In genomic region chr12:78225707-78226518, GRCm38 (mm10) we compare ENCODE assay signal across 8 mouse cellular contexts. TPM values are rescaled to one million over a fixed set of nuclear protein-coding genes. Genes with fewer than 3 reads are reported as not detected.
DNase-seq lines count a peak whose midpoint lies in the region; ATAC-seq and TF ChIP-seq lines count a peak whose summit lies in the region.

TSS of gene Gphn (plus strand) at chr12:78226379.

- under 1% methylated on average over 70 of the region's 70 CpGs for WGBS in embryonic facial prominence, embryonic 13.5 days
- WGBS in kidney, adult 2 months = under 1% methylated on average over 70 of the region's 70 CpGs
- WGBS in limb, embryonic 13.5 days = under 1% methylated on average over 70 of the region's 70 CpGs
- under 1% methylated on average over 69 of the region's 70 CpGs for WGBS in midbrain, embryonic 16.5 days

- H3K9ac ChIP-seq in embryonic facial prominence, embryonic 13.5 days = peak within 1 kb of the TSS; percentile 88
- H3K9ac ChIP-seq in limb, embryonic 13.5 days = peak within 1 kb of the TSS; percentile 83
- peak within 1 kb of the TSS; percentile 89 for H3K9ac ChIP-seq in midbrain, embryonic 16.5 days (ENCODE audit: low read depth, low read length)

- H3K27me3 ChIP-seq in embryonic facial prominence, embryonic 13.5 days = no peaks in the 10 kb centered on the region
- H3K27me3 ChIP-seq in kidney, adult 2 months (replicated peaks; ENCODE audit: control insufficient read depth, insufficient read depth, low read length) = no peaks in the 10 kb centered on the region
- H3K27me3 ChIP-seq in limb, embryonic 13.5 days = no peaks in the 10 kb centered on the region
- H3K27me3 ChIP-seq in midbrain, embryonic 16.5 days (ENCODE audit: control insufficient read depth, insufficient read depth, low read depth, low read length) = no peaks in the 10 kb centered on the region

- H3K9me3 ChIP-seq in embryonic facial prominence, embryonic 13.5 days = no peaks in the 10 kb centered on the region
- no peaks in the 10 kb centered on the region for H3K9me3 ChIP-seq in limb, embryonic 13.5 days
- H3K9me3 ChIP-seq in midbrain, embryonic 16.5 days (replicated peaks; ENCODE audit: control insufficient read depth, low read length, poor library complexity, severe bottlenecking) = no peaks in the 10 kb centered on the region

- peak within 1 kb of the TSS; percentile 98 for H3K27ac ChIP-seq in embryonic facial prominence, embryonic 13.5 days
- H3K27ac ChIP-seq in kidney, adult 2 months (ENCODE audit: insufficient read depth, low read depth, low read length) = peak within 1 kb of the TSS; percentile 95
- H3K27ac ChIP-seq in limb, embryonic 13.5 days = peak within 1 kb of the TSS; percentile 98
- H3K27ac ChIP-seq in midbrain, embryonic 16.5 days (ENCODE audit: low read length) = peak within 1 kb of the TSS; percentile 98

- peak; percentile 82 for TF ChIP-seq POLR2A in kidney, adult 2 months (IDR thresholded peaks at IDR 0.05; ENCODE audit: low read depth, low read length)

- no peaks in the 10 kb centered on the region for H3K36me3 ChIP-seq in embryonic facial prominence, embryonic 13.5 days
- no peaks in the 10 kb centered on the region for H3K36me3 ChIP-seq in kidney, adult 2 months (ENCODE audit: control insufficient read depth, insufficient read depth, low read length)
- H3K36me3 ChIP-seq in limb, embryonic 13.5 days = no peaks in the 10 kb centered on the region
- no peaks in the 10 kb centered on the region for H3K36me3 ChIP-seq in midbrain, embryonic 16.5 days (ENCODE audit: control insufficient read depth, insufficient read depth, low read length)

- peak; percentile 97 for ATAC-seq in embryonic facial prominence, embryonic 13.5 days (ENCODE audit: insufficient number of reproducible peaks, insufficient read depth, low FRiP score, low TSS enrichment, low read depth)
- ATAC-seq in limb, embryonic 13.5 days (ENCODE audit: low FRiP score, low read depth) = peak; percentile 99
- peak; percentile 97 for ATAC-seq in midbrain, embryonic 16.5 days

- peak; percentile 95 for DNase-seq in 3134 (ENCODE audit: extremely low read depth, insufficient read length, low spot score)
- peak; percentile 93 for DNase-seq in adrenal gland, postnatal 36 days
- DNase-seq in heart, adult 18-20 months = peak; percentile 93 to 94
- peak; percentile 95 for DNase-seq in kidney, adult 2 months
- DNase-seq in spleen, postnatal 10 days (ENCODE audit: low spot score in 2 of 2) = peak; percentile 69 to 78

- H3K4me2 ChIP-seq in embryonic facial prominence, embryonic 13.5 days = peak within 1 kb of the TSS; percentile 86
- peak within 1 kb of the TSS; percentile 80 for H3K4me2 ChIP-seq in limb, embryonic 13.5 days (replicated peaks)
- peak within 1 kb of the TSS; percentile 55 for H3K4me2 ChIP-seq in midbrain, embryonic 16.5 days (ENCODE audit: low read length)

- peak within 1 kb of the TSS; percentile 95 for H3K4me3 ChIP-seq in embryonic facial prominence, embryonic 13.5 days
- H3K4me3 ChIP-seq in kidney, adult 2 months (ENCODE audit: insufficient read depth, low read depth, low read length) = peak within 1 kb of the TSS; percentile 93
- H3K4me3 ChIP-seq in limb, embryonic 13.5 days = peak within 1 kb of the TSS; percentile 92
- H3K4me3 ChIP-seq in midbrain, embryonic 16.5 days (ENCODE audit: low read depth, low read length) = peak within 1 kb of the TSS; percentile 81

- TF ChIP-seq CTCF in kidney, adult 2 months (conservative IDR thresholded peaks at IDR 0.05; ENCODE audit: insufficient read depth, insufficient read length, low read depth, low read length) = no peak

- 0 out of 2 replicates have a peak, but pooled peaks cover 4% of the 10 kb centered on the region for H3K4me1 ChIP-seq in embryonic facial prominence, embryonic 13.5 days
- H3K4me1 ChIP-seq in kidney, adult 2 months (ENCODE audit: control insufficient read depth, insufficient read depth, low read length) = peaks cover 3% of the 10 kb centered on the region; the same call in 1 of the 2 replicates
- H3K4me1 ChIP-seq in limb, embryonic 13.5 days = peaks cover 6% of the 10 kb centered on the region; the same call in 1 of the 2 replicates
- H3K4me1 ChIP-seq in midbrain, embryonic 16.5 days (ENCODE audit: control insufficient read depth, insufficient read depth, low read length) = peaks cover 16% of the 10 kb centered on the region

RNA-seq across cellular contexts. Expression of gene Gphn, which starts in this region (rescaled TPM):
- 10 to 100 TPM; 24.1 to 38.3 TPM for total RNA-seq in adrenal gland, postnatal 36 days (2021)
- 12.8 and 13.9 TPM in 2 replicates for polyA plus RNA-seq in embryonic facial prominence, embryonic 13.5 days (2015; fragmentation: Nextera tagmentation; extraction: Ambion mirVana)
- 10 to 100 TPM; 22.1 to 23.3 TPM for total RNA-seq in heart, adult 18-20 months (2021)
- polyA plus RNA-seq in kidney, adult 2 months (2012; rRNA removed) = 30.0 and 33.6 TPM in 2 replicates
- 14.7 and 15.8 TPM in 2 replicates for polyA plus RNA-seq in limb, embryonic 13.5 days (2015; fragmentation: Nextera tagmentation; extraction: Ambion mirVana)
- polyA plus RNA-seq in midbrain, embryonic 16.5 days (2015; fragmentation: Nextera tagmentation; extraction: Ambion mirVana) = 48.4 and 60.7 TPM in 2 replicates

Comparison
In these comparisons a context has a peak if more than half of its experiments do, and no peak if none do; other contexts are left out.
1. Peak in every context shown above with its lines: DNase-seq, ATAC-seq, H3K4me3 ChIP-seq and H3K27ac ChIP-seq.